Mouse (Mus musculus): ENCODE measurements at regions not wholly inside any gene's neighbourhood (a gene's known extent, or its start where the extent isn't known, plus 50 kb on each side); places are given as distances from the start of the nearest gene placed in this dataset.
A peak's percentile ranks its signal among the peaks of the same experiment; 100 is the strongest.

DNA sequence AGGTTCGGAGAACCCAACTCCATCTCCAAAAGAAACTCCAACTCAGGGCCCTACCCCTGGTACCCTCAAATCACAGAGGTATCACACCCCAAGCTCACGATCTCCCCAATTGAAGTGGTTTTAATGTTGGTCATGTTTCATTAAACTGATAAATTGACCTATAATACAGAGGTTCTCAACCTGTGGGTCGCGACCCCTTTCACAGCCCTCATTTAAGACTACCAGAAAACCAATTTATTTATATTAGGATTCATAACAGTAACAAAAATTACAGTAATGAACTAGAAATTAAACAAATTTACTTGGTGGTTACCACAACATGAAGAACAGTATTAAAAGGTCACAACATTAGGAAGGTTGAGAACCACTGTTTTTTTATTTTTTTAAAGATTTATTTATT, 67.4 kb upstream of the Rad23b start:
- DNase-seq, result no peak

GRCm38 (mm10) chr4:55284722-55285225, 65.1 kb upstream of the Rad23b start:
- no peak for DNase-seq

DNA sequence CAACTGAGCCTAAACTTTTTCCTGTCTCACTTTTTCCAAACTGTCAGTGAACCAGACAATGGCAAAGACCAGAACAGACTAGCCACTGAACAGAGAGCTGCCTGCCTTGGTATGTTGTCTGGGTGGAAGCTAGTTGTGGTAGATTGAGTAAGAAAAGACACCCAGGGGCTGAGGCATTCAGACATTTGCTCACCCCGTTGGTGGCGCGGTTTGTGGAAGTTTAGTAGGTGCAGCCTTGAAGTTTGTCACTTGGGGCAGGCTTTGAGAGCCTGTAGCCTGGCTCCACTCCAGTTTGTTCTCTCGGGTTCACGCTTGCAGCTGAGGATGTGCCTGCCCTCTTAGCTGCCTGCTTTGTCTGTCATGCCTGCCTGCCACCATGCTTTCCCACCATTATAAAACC, 64.2 kb upstream of the Rad23b start:
- no peak for DNase-seq

DNA sequence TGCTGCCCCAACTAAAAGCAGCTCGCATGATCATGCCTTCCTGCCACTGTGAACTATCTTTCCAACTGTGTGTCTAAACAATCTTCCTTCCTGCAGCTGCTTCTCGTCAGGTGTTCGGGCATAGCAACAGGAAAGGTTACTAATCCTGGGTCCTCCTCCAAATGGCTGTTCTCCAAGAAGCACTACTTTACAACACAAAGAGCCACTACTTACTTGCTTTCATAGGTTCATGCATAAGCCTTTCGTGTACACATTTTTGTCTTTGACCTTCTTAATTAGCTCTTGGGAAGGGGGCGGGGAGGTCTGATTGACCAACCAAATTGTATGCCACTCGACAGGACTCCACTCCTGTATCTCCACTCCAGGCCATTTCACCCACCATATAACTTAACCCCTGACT, 61.4 kb upstream of the Rad23b start:
- DNase-seq, result no peak

DNA sequence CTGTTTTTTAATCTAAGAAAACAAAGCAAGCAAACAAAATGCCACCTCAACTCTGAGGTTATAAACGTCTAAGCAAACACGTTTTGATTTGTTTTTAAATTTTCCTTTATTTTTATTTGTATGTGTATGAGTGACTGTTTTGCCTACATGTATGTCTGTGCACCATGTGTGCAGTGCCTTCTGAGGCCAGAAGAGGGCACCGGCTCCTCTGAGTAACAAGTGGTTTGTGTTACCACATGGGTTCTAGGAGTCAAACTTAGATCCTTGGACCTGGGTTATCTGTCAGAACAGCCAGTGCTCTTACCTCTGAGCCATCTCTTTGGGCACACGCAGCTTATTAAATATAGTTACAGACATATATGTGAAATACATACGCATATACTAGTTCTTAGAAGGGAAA, 57.6 kb upstream of the Rad23b start:
- peak; percentile 45 to 54 for DNase-seq

DNA sequence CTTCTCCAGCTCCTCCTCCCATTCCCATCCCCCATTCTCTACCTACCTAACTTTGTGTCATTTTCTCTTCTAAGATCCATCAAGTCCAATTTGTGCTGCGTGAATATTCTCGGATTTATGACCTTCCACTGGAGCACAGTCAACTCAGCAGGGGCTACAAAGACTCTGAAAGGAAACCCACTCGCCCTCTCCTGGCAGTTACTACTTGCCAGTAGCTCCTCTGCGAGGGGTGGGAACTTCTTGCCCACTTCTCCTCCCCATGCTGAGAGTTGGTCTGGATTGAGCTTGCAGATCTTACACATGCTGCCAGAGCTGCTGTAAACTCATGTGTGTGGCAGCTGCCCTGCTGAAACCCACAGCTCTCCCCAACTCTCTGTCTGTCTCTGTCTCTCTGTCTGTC, 57.1 kb upstream of the Rad23b start:
- DNase-seq, result no peak

- DNase-seq, result no peak
These were observed 56.3 kb upstream of the Rad23b start for GRCm38 (mm10) chr4:55293347-55294079.

- no peak for DNase-seq
These were observed 55.6 kb upstream of the Rad23b start for GRCm38 (mm10) chr4:55294255-55294687.

DNA sequence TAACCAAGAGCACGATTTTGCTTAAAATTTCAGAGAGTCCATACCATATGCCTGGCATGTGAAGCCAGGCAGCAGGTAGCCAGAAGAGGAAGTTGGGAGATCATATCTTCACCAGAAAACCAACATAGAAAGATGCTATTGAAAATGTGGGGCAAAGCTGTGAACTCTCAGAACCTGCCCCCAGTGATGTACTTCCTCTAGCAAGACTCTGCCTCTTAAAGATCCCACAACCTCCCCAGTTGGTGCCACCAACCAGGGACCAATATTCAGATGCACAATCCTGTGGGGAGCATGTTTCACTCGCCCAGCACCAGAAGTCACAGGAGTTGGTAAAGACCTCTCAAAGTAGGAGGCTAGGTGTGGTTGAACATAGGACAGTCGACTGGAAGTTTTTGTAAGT, 52.0 kb upstream of the Rad23b start:
- no peak for DNase-seq

Measured in B cell, adult 2 months (primary cell).